Mouse (Mus musculus): ENCODE measurements around the gene Vmn1r33. TPM values are rescaled to one million over a fixed set of nuclear protein-coding genes. Genes with fewer than 3 reads are reported as not detected.
"Not testable (repeated sequence)": the region's sequence is repeated elsewhere in the genome, so short reads cannot be mapped to it uniquely, and the experiment has no call there.

Gene Vmn1r33
- polyA plus RNA-seq (2016; fragmentation: Nextera tagmentation; extraction: Ambion mirVana) = not detected in 2 replicates

- H3K36me3 ChIP-seq = not testable (repeated sequence)
These were observed at the start of gene Vmn1r33 for GRCm38 (mm10) chr6:66618182-66618581. Vmn1r33 (minus strand) TSS chr6:66618282.

GRCm38 (mm10) chr6:66643779-66644178, 25.7 kb upstream of the Vmn1r33 start, which contains the start of gene Vmn1r34:
Vmn1r34 (minus strand) TSS chr6:66643879.
- 90% methylated on average over 1 of the region's 1 CpGs for WGBS

More at GRCm38 (mm10) chr6:66618182-66618581, at the start of gene Vmn1r33:
- H3K9me3 ChIP-seq; DNase-seq (ENCODE audit: low spot score); H3K4me1 ChIP-seq (replicated peaks); H3K27ac ChIP-seq; H3K27me3 ChIP-seq (ENCODE audit: insufficient read depth, poor library complexity, severe bottlenecking); H3K4me3 ChIP-seq: not testable (repeated sequence)

GRCm38 (mm10) chr6:66595804-66596203, 22.3 kb downstream of the Vmn1r33 start:
- DNase-seq (ENCODE audit: low spot score) = no peak
- Histone ChIP-seq H3K27ac (no peak overlapping the region), H3K4me1 (replicated peaks) (no peaks in the 10 kb centered on the region), H3K36me3 (no peaks in the 10 kb centered on the region), H3K4me3 (no peak overlapping the region), H3K27me3 (ENCODE audit: insufficient read depth, poor library complexity, severe bottlenecking) (no peaks in the 10 kb centered on the region), H3K9me3 (0 out of 2 replicates have a peak, but pooled peaks cover under 1% of the 10 kb centered on the region)

More at GRCm38 (mm10) chr6:66643779-66644178, 25.7 kb upstream of the Vmn1r33 start, which contains the start of gene Vmn1r34:
- Histone ChIP-seq H3K36me3 (no peaks in the 10 kb centered on the region), H3K4me3 (no peak within 1 kb of the TSS), H3K9me3 (no peaks in the 10 kb centered on the region), H3K27ac (no peak within 1 kb of the TSS), H3K27me3 (ENCODE audit: insufficient read depth, poor library complexity, severe bottlenecking) (no peaks in the 10 kb centered on the region), H3K4me1 (replicated peaks) (no peaks in the 10 kb centered on the region)
- no peak for DNase-seq (ENCODE audit: low spot score)

Other genes starting within 250 kb of the Vmn1r33 start
- gene Mad2l1, start 82.9 kb downstream of the Vmn1r33 start, polyA plus RNA-seq (2016; fragmentation: Nextera tagmentation; extraction: Ambion mirVana) = 118 and 159 TPM in 2 replicates
- 0.08 and 0.14 TPM in 2 replicates for gene Vmn1r32, start 58.2 kb downstream of the Vmn1r33 start, polyA plus RNA-seq (2016; fragmentation: Nextera tagmentation; extraction: Ambion mirVana)
- not detected in 2 replicates for gene Vmn1r34, start 25.6 kb upstream of the Vmn1r33 start, polyA plus RNA-seq (2016; fragmentation: Nextera tagmentation; extraction: Ambion mirVana)
- not detected in 2 replicates for gene Vmn1r35, start 67.6 kb upstream of the Vmn1r33 start, polyA plus RNA-seq (2016; fragmentation: Nextera tagmentation; extraction: Ambion mirVana)
- gene Vmn1r36, start 100.9 kb upstream of the Vmn1r33 start, polyA plus RNA-seq (2016; fragmentation: Nextera tagmentation; extraction: Ambion mirVana) = not detected in 2 replicates
- gene Vmn1r37, start 111.1 kb upstream of the Vmn1r33 start, polyA plus RNA-seq (2016; fragmentation: Nextera tagmentation; extraction: Ambion mirVana) = not detected in 2 replicates
- gene Vmn1r38, start 164.3 kb upstream of the Vmn1r33 start, polyA plus RNA-seq (2016; fragmentation: Nextera tagmentation; extraction: Ambion mirVana) = not detected in 2 replicates
- gene Vmn1r39, start 192.3 kb upstream of the Vmn1r33 start, polyA plus RNA-seq (2016; fragmentation: Nextera tagmentation; extraction: Ambion mirVana) = not detected in 2 replicates